Mouse (Mus musculus) kidney, adult 11 months (tissue): ENCODE data around the gene Krtap24-1.
A peak's percentile ranks its signal among the peaks of the same experiment; 100 is the strongest.

Experiments used
- DNase-seq: peaks from one replicate; pipeline ENCODE4 v3.0.0; 2022

The Krtap24-1 gene

DNA sequence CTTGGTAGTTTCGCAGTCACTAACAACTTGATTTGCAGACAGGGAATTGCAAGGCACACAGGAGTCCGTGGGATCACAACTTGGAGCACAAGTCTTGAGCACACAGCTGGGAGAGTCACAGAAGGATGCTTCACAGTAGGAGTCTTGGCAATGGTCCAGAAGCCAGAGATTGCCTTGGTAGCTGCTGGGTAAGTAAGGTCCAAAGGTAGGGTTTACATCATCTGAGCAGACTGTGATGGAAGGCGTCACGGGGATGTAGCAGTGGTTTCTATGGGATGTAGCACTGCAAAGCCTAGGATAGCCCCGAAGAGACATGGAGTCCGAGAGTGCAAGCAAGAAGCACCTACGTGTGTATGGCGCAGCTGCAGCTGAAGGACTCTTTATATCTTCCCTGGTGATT is at the start of gene Krtap24-1:
Gene Krtap24-1, minus strand, starts transcription at position 358 of the 400 bp plus-strand sequence.
- no peak for DNase-seq

DNA sequence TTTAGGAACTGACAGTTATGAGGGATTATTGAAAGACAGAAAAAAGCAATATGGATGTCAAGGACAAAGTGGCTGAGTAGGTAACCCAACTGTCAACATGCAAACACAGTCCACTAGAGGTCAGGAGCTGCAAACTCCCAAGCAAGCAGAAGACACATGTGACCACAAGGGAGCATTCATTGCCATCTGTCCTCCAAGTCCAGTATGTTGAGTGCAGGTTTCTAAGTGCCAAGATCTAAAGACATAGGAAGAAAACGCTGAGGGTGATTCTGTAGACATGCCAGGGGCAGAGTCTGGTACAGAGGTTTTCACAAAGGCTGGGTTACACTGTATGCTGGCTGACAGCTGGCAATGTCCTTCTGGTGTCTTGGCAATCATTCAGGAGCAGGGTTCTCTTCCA is 45.3 kb upstream of the Krtap24-1 start:
- DNase-seq: no peak

DNA sequence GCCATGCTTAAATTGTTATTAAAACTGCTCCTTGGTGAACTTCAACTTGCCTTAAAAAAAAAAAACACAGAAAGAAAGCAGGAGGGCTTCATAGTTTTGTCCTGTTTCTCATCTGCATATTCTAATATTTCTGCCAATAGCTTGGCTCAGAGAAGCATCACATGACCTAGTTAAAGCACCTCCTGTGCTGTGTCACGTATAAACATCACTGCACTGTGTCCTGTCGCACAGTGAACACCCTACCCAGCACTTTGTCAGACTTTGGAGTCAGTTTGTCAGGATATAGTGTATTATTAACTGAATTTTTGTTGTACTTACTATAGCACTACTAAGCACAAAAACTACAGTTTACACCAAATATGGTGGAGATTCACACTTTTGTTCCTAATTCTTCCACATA is 39.9 kb upstream of the Krtap24-1 start:
- peak; percentile 19 for DNase-seq

DNA sequence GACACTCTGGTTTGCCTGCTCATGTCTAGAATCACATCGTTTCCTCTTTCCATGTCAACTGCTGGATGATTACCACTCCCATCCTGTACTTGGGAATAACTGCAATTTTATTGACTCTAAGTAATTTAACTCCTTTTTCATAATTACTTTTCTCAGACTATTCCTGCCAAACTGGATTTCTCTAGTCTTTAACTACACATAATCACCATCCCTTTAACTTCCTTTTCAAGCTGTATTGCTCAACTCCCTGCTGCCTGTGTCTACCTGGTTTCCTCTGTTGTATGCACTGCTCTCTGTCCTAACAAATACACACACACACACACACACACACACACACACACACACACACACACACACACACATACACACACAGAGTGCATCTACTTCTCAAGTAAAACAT is 39.0 kb upstream of the Krtap24-1 start:
- no peak for DNase-seq

DNA sequence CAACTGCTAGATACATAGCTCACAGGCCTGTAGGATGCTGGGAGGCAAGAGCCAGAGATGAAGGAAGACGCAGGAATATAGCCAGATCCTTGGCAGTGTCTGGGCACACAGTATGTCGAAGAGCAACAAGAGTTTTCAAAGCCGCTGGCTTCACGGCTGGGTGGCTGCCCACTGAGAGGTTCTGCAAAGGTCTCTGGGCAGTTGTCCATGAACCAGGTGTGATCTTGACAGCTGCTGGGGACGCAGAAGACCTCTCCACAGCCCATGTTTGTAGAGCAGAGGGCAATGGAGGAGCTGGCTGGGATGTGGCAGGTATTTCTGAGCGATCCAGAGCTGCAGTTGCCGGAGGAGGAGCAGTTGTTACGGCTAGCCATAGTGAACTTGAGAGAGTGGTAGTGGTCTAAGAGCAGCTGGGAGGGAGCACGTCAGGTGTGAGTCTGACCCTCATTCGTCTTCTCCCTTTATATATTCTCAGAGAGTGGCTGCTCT is 35.3 kb upstream of the Krtap24-1 start, which contains the start of gene Krtap26-1:
Gene Krtap26-1, minus strand, starts transcription at position 439 of the 489 bp plus-strand sequence.
- DNase-seq: no peak

DNA sequence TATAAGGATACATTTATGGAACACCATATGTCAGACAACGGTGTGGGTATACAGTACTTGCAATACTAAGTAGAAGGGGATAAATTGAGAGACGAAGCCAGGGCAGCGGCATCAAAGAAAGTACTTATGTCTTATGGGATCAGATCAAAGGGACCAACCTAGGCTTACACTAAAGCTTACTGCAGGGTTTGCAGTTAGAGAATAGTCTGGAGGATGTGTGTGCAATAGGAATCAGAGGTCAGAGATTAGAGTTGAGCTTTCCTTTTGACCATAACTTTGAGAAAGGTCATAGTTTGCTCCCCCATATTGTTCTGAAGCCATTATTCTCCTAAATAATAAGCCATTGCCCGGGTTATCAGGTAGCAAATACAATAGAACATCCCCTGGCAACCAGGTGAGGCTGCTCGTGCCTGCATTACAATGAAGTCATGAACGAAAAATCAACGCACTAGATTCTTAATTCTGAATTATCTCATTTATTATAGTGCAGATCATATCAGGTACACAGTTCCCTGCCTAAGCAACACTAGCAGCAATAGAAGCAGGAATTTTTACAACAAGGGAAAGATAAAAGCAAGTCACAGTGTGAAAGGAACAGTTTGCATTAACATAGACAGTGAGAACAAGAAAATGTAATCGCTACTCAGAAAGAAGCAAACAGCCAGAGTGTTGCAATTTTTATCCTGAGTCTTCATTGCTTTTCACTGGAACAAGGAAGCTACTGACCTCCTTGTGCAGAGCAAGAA is 34.5 kb upstream of the Krtap24-1 start:
- no peak for DNase-seq

DNA sequence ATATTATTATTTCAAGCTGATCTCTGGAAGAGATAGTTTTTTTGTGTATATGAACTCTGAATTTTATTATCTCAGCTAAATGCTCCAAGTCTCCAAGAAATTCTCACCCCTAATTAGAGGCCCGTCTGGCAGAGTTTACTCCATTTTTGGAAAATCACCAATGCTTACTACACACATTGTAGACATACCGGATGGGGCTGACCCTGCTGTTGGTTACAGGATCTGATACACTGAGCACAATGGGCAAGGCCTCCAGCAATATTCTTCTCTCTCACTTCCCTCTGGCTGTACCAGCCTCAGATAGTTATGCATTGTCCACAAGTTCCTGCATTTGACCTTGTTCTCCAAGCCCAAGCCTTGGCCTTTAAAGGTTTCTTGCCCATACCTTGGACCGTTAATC is 28.0 kb upstream of the Krtap24-1 start:
- DNase-seq: no peak

DNA sequence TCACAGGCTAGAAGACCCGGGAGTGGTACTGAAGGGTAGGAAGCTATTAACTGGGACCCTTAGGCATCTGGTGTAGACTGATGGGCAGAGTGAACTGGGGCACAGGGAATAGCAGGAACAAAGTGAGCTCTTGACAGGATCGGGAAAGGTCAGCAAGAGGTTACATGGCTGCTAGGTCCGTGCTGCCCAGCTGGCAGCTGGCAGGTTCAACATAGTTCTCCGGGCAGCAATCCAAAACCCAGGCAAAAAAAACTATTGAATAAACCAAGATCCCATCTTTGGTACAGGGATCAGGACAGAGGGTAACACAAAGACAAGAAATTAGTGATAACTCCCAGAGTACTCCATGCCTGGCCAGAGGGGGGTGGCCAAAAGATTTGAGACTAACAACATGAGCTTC is 23.1 kb upstream of the Krtap24-1 start:
- peak; percentile 55 for DNase-seq

DNA sequence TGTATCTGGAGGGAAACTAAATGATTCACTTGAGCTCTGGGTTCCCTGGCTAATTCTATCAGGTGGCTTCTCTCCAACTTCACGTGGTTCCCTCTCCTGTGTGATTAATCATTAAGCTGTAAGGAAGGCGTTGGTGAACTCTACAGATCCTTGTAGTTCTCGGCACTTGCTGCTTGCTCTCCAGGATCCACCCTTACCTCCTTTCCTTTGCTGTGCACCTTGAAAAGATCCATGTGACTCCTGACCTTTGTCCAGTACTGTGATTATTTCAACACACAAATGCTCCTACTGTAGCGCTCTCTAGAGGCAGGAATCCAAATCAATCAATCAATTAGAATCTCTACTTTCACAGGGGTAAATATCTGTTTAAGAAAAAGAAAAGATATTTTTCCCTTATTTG is 19.4 kb upstream of the Krtap24-1 start:
- DNase-seq: peak; percentile 83

DNA sequence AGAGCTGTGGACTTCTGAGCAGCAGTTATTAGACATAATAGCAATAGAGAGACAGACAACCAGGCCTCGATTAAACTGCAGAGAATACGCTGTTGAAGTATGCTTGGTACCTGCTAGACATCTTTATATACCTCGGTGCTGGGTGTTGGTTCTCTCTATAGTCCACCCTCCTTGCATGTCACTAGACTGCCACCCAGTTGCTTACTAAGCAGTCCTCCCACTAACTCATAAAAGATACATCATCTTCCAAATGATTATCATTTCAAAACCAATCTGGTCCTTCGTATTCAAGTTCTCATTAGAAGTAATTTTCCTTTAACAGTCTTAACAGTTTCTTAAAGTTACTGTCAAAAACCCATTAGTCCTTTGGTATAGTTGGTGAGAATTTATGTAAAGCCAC is 15.5 kb upstream of the Krtap24-1 start, which contains the start of gene 2310079G19Rik:
Gene 2310079G19Rik, minus strand, starts transcription at position 101 of the 400 bp plus-strand sequence.
- DNase-seq: no peak

DNA sequence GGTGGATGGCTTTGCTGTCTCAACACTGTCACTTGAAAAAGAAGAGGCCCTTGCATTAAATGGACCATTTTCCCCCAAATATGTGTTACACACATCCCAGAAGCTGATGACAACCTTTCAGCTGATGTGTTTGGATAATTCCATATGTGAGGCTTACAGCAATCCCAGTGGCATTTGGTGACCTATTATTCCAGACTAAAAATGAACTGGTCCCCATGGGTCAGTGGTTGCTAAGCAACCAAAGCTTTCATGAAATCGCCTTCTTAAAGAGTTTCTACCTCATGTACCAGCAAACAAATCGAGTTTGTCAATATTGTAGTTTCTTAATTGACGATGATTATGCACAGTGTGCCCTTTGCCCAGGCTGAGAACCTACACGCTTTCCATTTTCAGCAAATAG is 633 bp upstream of the Krtap24-1 start:
- no peak for DNase-seq

DNA sequence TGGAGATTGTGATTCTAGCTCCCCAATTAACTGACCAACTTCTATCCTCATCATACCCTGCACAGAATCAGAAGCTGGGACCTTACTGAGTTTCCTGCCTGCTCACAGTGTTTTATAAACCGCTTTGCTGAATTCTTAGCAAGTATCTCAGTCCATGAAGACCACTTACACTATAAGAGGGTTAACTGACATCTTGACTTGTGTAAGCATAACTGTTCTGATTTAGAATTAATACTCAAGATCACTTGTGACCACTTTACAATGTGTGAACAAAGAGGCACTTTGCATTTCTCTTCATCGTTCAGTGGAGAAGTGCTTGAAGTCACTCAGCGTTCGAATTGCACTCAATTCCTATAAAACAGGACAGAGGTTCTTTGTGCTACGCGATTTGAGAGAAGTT is 7.5 kb downstream of the Krtap24-1 start:
- no peak for DNase-seq

DNA sequence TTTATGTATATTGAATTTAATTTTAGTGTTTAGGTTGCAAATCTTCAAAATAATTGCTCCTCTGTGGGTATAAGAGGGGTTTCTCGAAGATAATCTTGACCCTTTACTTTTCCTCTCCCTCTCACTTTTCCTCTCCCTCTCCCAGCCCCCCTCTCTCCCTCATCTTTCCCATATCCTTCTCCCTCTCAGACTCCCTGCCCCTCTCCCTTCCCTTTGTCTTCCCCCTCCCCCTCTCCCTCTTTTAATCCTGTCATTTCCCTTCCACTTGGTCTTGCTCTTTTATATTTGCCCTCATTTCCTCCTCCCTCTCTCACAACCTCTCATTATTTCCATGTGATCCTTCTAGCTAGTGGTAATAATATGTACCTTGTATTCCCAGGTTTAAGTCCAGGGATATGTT is 9.6 kb downstream of the Krtap24-1 start:
- no peak for DNase-seq

DNA sequence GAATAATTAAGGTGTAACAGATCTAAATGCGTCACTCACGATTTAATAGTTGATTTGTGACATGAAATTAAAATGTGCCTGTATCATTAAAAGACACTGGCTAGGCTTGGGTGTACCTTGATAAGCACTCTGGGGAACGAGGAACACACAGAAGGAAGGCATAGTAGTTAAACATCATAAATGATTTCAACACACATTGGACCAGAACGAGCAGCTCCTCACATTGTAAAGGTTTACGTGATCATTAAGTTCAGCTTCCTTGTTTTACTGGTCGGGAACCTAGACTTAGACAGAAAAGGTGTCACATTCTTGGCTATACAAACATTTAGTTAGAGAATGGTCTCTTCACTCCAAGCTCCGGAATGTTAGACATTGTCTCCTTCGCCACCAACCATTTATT is 11.8 kb downstream of the Krtap24-1 start:
- no peak for DNase-seq

DNA sequence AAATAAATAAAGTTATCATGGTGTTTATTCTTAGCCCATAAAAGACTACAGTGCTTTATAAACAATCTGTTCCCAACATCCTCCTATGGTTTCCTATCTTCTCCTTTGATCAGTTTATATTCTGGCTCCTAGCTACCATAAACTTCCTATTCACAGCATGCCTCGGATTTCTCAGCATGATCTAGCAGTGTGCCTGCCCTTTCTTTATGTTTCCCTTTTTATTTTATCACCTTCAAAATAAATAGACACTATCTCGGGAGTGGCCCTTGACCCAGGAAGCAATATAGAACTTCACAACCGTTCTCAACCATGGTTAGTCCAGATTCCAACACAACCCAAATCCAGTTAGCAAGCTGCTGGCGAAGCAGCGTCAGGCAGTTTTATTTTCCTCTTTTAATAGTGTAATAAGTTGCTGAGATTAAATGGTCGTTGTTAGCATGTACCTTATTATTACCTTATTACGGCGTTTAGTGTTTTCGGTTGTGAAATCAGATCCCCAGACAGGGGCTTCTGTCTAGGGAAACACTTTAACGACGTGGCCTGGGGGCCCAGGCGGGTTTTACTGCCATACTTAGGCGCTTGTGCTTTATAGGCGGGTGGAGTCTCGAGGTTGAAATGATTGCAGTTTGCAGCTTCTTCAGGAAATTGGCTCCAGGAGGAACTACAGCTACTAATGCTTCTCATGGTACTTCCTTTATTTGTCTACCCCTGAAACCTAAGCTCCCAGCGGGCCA is 12.4 kb downstream of the Krtap24-1 start:
- DNase-seq: no peak

DNA sequence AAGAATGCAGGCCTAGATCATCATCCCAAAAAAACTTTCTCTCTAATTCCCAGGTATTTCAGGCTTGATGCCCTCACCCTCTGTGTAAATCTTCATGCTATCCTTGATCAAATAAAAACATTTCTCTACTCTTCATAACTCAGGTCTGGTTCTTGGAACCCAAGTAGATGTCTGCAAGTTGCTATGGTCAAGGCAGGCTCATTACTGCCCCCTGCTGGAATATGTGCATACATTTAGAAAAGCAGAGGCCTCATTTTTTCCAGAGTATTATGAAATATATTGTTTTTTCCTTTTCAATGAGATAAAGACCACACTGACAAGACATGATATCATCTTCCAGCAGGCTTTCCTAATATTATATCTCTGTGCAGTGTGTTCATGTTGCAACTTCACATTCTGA is 19.3 kb downstream of the Krtap24-1 start:
- no peak for DNase-seq

DNA sequence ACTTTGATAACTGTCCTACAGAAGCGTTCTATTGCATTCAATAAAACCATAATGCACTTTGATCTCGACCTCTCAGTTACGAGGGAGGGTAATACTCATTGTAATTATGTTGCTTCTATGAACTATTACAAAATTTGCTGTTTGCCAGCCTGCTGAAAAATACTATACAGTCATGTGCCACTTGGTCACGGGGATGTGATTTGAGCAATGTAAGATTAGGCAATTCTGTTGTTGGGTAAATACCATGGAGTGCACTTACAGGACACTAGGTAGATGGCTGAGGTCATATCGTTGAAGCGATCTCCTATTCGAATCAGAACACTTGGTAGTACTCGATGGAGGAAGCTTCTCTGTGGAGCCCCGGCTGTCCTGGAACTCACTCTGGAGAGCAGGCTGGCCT is 28.7 kb downstream of the Krtap24-1 start:
- no peak for DNase-seq

DNA sequence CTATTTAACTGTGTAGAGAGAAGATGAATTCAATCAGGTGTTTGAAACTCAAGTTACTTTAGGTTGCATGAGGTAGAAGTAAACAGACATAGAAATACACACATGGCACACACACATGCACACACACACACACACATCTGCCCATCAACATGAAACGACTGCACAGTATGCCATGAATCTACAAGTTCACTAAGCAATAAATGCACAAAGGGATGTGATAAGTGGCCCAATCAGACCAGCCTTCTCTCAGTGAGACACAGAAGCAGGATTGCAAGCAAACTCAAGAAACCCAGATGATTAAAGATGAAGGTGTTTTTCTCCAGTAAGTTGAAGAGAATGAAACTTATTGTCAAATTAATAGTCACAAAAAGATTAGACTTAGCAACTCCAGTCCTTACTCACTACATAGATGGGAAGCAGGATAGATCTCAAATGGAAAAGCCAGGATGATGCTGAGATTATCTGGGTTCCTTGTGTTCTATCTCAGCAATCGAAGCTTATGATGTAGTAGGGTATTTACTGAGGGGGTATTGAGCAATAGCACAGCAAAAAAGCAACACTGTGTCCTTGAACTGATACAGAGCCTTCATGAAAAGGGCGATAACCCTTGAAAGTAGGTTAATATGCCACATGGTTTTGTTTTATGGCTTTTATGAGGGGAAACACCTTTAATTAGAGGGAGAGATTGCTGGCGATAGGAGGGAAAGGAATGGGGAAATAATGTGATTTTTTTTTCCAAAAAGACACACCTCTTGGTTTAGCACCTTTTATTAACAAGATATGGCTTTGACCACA is 36.0 kb downstream of the Krtap24-1 start:
- no peak for DNase-seq

DNA sequence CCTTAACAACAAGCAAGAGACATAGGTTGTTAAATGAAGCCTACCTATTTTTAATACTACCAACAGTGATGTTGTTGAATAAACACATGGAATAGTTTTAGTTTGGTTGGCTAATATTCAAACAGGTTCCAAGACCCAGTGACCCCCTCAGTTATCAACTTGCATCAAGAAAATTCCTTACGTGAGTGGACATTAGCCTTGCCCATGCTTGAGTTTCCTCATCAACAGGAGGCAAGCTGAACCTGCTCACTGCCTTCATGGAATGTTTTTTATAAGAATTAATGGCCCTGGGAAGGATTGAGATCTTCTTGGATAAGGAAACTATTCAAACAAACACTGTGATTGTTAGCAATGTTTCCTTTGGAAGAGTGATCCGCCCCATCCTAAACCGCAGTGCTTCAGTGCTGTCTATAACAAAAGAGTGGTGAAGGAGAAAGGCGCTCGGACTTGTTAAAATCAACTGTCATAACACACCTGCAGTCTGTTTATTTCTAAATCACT is 39.1 kb downstream of the Krtap24-1 start:
- peak; percentile 18 for DNase-seq

DNA sequence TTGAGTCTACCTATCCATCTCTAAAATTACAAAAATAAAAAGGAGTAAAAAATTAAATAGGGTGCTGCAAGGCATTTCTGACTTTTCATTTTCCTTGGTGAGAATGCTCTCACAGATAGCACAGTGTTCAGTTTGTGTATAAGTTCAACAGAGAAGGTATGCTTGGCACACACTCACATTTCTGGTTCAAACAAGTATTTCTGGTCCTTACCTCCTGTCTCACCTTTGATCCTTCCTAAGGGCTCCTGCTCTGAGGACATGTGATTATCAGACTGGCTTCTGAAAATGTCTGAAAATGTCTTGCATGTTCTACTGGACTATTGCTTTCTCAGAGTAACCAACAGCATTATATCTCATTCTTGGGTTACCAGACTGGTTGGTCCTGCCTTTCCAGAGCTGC is 41.9 kb downstream of the Krtap24-1 start:
- no peak for DNase-seq

DNA sequence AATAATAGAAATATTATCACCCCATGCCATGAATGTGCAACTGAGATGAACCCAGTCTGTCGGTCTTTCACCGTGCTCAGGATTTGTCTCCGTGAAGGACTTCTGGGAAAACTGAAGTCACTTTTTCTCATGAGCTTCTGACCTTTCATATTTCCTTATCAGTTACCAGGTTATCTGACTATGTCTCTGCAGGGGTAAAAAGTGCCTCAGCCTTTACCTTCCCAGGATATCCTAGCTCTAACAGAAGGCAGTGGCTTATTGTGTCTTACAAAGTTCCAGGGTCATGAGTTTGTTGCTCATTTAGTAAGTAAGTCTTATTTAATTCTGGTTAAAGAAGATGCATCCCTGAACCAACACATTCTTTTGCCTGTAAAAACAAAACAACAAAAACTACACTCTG is 42.3 kb downstream of the Krtap24-1 start:
- DNase-seq: no peak

DNA sequence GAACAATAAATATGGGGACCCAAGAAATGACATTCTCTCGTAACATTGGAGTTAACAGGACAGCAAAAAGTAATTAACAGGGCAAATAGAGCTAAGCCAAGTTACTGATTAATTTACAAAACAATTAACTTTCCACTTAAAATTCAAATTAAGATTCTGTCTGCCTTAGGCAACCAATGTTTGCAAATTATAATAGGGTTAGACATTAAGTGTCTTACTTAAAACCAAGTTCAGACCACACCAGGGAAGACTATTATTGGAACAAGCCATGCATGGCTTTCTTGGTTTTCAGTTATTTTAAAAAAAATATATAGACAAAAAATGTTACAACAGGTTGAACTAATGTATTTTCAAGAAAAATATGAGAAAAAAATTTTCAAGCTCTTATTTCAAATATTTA is 43.0 kb downstream of the Krtap24-1 start:
- no peak for DNase-seq
